Mouse (Mus musculus): ENCODE data around the gene Fgf12.

- TF ChIP-seq CTCF (IDR thresholded peaks at IDR 0.05; ENCODE audit: low read depth) (peak; percentile 64), EP300 (IDR thresholded peaks at IDR 0.05; ENCODE audit: low read depth) (no peak)
Measured at GRCm38 (mm10) chr16:28793115-28793514, 40.2 kb upstream of the Fgf12 start.

Measured in liver, embryonic 14.5 days (tissue).